Mouse (Mus musculus) kidney, embryonic 16.5 days (tissue): ENCODE data around the gene Cd47. TPM values are rescaled to one million over a fixed set of nuclear protein-coding genes. Genes with fewer than 3 reads are reported as not detected.
A peak's percentile ranks its signal among the peaks of the same experiment; 100 is the strongest.

Experiments
- ATAC-seq: fragments of 200-750 bp; cut with Nextera tagmentation; 2 replicates; pipeline ENCODE4 v1.8.0; 2017; ENCODE audit warnings: moderate TSS enrichment; ENCODE audit not compliant: low FRiP score, low TSS enrichment
- H3K27ac ChIP-seq: fragments of 300-500 bp; sonication (generic); 2 replicates; pipeline ENCODE4 v1.5.1; 2014; ENCODE audit warnings: low read length
- H3K27me3 ChIP-seq: fragments of 300-500 bp; sonication (generic); 2 replicates; pipeline ENCODE4 v1.6.1; 2014; ENCODE audit warnings: low read length, control low read depth, mixed read lengths; ENCODE audit not compliant: insufficient read depth
- H3K36me3 ChIP-seq: fragments of 300-500 bp; sonication (generic); 2 replicates; pipeline ENCODE4 v1.6.1; 2014; ENCODE audit warnings: low read length, control low read depth, mixed read lengths; ENCODE audit not compliant: insufficient read depth
- H3K4me1 ChIP-seq: fragments of 300-500 bp; sonication (generic); 2 replicates; pipeline ENCODE4 v1.6.1; 2014; ENCODE audit warnings: low read length, control low read depth, mixed read lengths; ENCODE audit not compliant: insufficient read depth
- H3K4me2 ChIP-seq: fragments of 300-500 bp; sonication (generic); replicated peaks from 2 replicates; pipeline ENCODE4 v1.6.1; 2014; ENCODE audit warnings: low read depth, low read length
- H3K4me3 ChIP-seq: fragments of 300-500 bp; sonication (generic); 2 replicates; pipeline ENCODE4 v1.5.1; 2014; ENCODE audit warnings: mild to moderate bottlenecking, low read length
- H3K9ac ChIP-seq: fragments of 300-500 bp; sonication (generic); replicated peaks from 2 replicates; pipeline ENCODE4 v1.6.1; 2014; ENCODE audit warnings: low read length
- H3K9me3 ChIP-seq: fragments of 300-500 bp; sonication (generic); 2 replicates; pipeline ENCODE4 v1.6.1; 2016; ENCODE audit warnings: low read length, control low read depth
- WGBS: fragments of 180-500 bp; shearing (Covaris S2); extraction: QIAGEN DNeasy Blood & Tissue Kit; methylation state at CpG from one replicate; pipeline ENCODE4 v1.1.7; 2014; 5-methylcytosine and 5-hydroxymethylcytosine counted together
- polyA plus RNA-seq: library from polyadenylated mRNA; unstranded; fragments of >200 nt; fragmentation: Nextera tagmentation; extraction: Ambion mirVana; gene quantifications from 2 replicates; pipeline ENCODE4 v1.2.1, GENCODE M21; 2015

The Cd47 gene
- polyA plus RNA-seq, 1 experiment from 2014 or later: 78.0 TPM

DNA sequence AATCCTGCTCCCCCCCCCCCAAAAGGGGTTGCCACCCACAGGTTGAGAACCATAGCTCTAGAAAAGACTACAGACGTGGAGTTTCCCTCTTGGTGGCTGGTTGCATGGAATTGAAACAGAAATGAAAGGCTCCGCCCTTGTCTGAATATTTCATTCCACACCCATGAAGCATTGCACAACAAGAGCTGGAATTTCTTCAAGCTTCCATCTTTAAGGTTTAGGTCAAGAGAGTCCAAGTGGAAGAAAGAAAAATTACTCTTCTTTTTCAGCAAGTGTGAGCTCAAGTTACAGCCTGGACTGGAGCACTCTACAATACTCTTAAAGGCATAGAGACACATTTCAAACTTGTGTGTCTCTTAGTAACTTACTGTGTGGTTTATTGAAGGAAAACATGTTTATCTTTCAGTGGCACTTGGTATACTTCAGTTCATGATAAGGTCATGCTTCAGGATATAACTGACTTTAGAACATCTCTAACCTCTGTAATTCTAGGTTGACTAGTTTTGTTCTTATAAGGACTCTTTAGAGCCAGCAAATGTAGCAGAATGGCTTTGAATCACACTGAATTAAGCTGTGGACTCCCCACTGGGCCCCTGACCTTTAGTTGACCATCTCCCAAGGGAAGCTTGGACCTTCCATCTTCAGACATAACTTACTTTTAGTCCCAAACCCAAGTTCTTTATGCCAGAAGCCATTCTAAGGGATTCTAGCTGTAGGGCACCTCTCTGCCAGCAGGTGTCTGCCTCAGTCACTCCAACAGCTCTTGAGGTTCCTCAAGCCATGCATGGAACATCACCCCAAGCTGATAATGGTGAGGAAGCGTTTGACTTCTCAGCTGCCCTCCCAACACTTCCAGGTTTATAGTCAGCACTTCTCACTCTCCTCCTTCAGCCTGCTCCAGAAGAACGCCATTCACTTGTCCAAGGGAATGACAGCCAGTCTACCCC is 58.8 kb downstream of the Cd47 start:
- peak overlapping the region; percentile 14 for H3K4me2 ChIP-seq
- no peak overlapping the region for H3K4me3 ChIP-seq
- H3K27me3 ChIP-seq: no peaks in the 10 kb centered on the region
- ATAC-seq: no peak
- H3K9me3 ChIP-seq: no peaks in the 10 kb centered on the region
- no peak overlapping the region for H3K9ac ChIP-seq
- no peaks in the 10 kb centered on the region for H3K36me3 ChIP-seq
- H3K27ac ChIP-seq: no peak overlapping the region
- peaks cover 17% of the 10 kb centered on the region for H3K4me1 ChIP-seq
- WGBS: 73% methylated on average over 4 of the region's 4 CpGs

DNA sequence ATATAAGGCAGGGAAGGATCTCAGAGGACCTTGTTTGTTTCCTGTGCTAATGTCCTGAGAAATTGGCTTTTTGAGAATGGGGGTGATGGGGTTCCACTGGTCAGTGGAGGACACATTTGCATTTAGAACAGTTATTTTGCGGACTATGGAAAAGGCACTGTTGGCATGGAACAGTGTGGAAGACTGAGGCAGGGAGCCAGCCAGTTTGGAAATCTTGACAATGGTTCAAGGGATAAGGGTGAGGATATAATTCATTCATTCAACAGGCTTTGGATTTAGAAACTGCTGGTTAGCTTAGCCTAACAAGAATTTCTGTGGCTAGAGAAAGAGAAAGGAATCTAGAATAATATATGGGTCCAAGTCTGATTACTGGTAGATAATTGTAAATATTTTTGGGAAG is 61.7 kb downstream of the Cd47 start:
- peaks cover 17% of the 10 kb centered on the region for H3K4me1 ChIP-seq
- no peak overlapping the region for H3K27ac ChIP-seq
- no peak for ATAC-seq
- no peak overlapping the region for H3K4me3 ChIP-seq
- no peak overlapping the region for H3K9ac ChIP-seq
- no peak overlapping the region for H3K4me2 ChIP-seq
- no peaks in the 10 kb centered on the region for H3K36me3 ChIP-seq
- peaks cover 4% of the 10 kb centered on the region; the same call in 1 of the 2 replicates for H3K9me3 ChIP-seq
- 98% methylated on average over 1 of the region's 1 CpGs for WGBS
- no peaks in the 10 kb centered on the region for H3K27me3 ChIP-seq

- H3K36me3 ChIP-seq: peaks cover 25% of the 10 kb centered on the region
- H3K4me3 ChIP-seq: no peak overlapping the region
- H3K27ac ChIP-seq: no peak overlapping the region
- H3K27me3 ChIP-seq: no peaks in the 10 kb centered on the region
- H3K4me2 ChIP-seq: no peak overlapping the region
- no peak overlapping the region for H3K9ac ChIP-seq
- no peak for ATAC-seq
- H3K9me3 ChIP-seq: peaks cover 4% of the 10 kb centered on the region; the same call in 1 of the 2 replicates
- WGBS: 68% methylated on average over 2 of the region's 2 CpGs
- H3K4me1 ChIP-seq: no peaks in the 10 kb centered on the region
These were observed 66.3 kb downstream of the Cd47 start for GRCm38 (mm10) chr16:49866617-49867016.

DNA sequence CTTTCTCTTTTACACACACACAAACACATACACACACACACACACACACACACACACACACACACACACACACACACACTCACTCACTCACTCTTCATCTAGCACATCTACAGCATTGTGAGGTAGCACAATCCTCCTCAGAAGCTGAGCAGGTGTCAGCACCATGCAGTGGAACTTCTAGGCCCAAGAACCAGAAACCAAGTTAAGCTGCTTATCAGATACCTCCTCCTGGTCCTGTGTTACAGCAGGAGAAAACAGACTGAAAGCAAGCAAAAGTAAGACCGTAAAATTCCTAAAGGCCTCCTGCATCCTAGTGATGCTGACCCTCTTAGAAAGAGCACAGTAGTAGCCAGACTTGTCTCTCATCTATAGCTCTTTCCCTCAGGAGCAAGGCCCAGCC is 67.9 kb downstream of the Cd47 start:
- no peaks in the 10 kb centered on the region for H3K4me1 ChIP-seq
- H3K27me3 ChIP-seq: no peaks in the 10 kb centered on the region
- no peak overlapping the region for H3K4me2 ChIP-seq
- H3K9ac ChIP-seq: no peak overlapping the region
- peaks cover 4% of the 10 kb centered on the region; the same call in 1 of the 2 replicates for H3K9me3 ChIP-seq
- no peak overlapping the region for H3K27ac ChIP-seq
- peaks cover 25% of the 10 kb centered on the region for H3K36me3 ChIP-seq
- H3K4me3 ChIP-seq: no peak overlapping the region
- ATAC-seq: no peak
- 90% methylated on average over 1 of the region's 1 CpGs for WGBS

DNA sequence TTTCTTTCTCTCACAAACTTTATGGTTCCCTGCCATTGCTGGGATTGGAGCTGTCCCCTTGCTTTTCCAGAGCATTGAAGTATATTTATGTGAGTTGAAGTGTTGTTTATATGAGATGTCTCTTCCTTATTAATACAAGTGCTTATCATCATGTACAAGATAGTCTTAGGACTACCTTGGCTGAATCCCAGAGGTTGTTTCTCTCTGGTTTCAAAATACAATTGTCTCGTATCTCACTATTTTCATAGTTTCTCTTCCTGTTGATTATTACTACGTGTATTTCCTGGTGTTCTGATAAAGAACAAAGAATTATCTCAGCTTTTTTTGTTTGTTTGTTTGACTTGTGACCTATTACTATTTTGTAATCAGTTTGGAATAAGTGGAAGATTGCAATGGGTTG is 73.6 kb downstream of the Cd47 start:
- Histone ChIP-seq H3K27ac (no peak overlapping the region), H3K4me1 (no peaks in the 10 kb centered on the region), H3K4me3 (no peak overlapping the region), H3K9ac (no peak overlapping the region), H3K36me3 (peaks cover 12% of the 10 kb centered on the region; the same call in 1 of the 2 replicates), H3K4me2 (no peak overlapping the region), H3K27me3 (no peaks in the 10 kb centered on the region), H3K9me3 (no peaks in the 10 kb centered on the region)
- no peak for ATAC-seq
- WGBS: 75% methylated on average over 2 of the region's 2 CpGs

- 71% methylated on average over 1 of the region's 1 CpGs for WGBS
- no peak overlapping the region for H3K4me3 ChIP-seq
These were observed 74.2 kb downstream of the Cd47 start for GRCm38 (mm10) chr16:49874546-49874945.

GRCm38 (mm10) chr16:49876291-49877030 is 76.1 kb downstream of the Cd47 start:
- 65% methylated on average over 9 of the region's 9 CpGs for WGBS
- ATAC-seq: no peak

More at GRCm38 (mm10) chr16:49874546-49874945, 74.2 kb downstream of the Cd47 start:
- H3K27me3 ChIP-seq: no peaks in the 10 kb centered on the region
- ATAC-seq: no peak
- H3K4me1 ChIP-seq: no peaks in the 10 kb centered on the region
- H3K4me2 ChIP-seq: no peak overlapping the region
- H3K36me3 ChIP-seq: peaks cover 8% of the 10 kb centered on the region; the same call in 1 of the 2 replicates
- no peak overlapping the region for H3K9ac ChIP-seq
- H3K9me3 ChIP-seq: no peaks in the 10 kb centered on the region
- no peak overlapping the region for H3K27ac ChIP-seq

GRCm38 (mm10) chr16:49877243-49877642 is 76.9 kb downstream of the Cd47 start:
- H3K4me3 ChIP-seq: no peak overlapping the region
- no peak overlapping the region for H3K9ac ChIP-seq
- no peaks in the 10 kb centered on the region for H3K4me1 ChIP-seq
- no peaks in the 10 kb centered on the region for H3K9me3 ChIP-seq
- 90% methylated on average over 9 of the region's 9 CpGs for WGBS
- no peaks in the 10 kb centered on the region for H3K27me3 ChIP-seq
- H3K27ac ChIP-seq: no peak overlapping the region
- no peak overlapping the region for H3K4me2 ChIP-seq
- no peaks in the 10 kb centered on the region for H3K36me3 ChIP-seq
- no peak for ATAC-seq

More at GRCm38 (mm10) chr16:49876291-49877030, 76.1 kb downstream of the Cd47 start:
- Histone ChIP-seq H3K9ac (no peak overlapping the region), H3K4me1 (no peaks in the 10 kb centered on the region), H3K4me2 (no peak overlapping the region), H3K27me3 (no peaks in the 10 kb centered on the region), H3K4me3 (no peak overlapping the region), H3K36me3 (no peaks in the 10 kb centered on the region), H3K27ac (no peak overlapping the region), H3K9me3 (no peaks in the 10 kb centered on the region)

DNA sequence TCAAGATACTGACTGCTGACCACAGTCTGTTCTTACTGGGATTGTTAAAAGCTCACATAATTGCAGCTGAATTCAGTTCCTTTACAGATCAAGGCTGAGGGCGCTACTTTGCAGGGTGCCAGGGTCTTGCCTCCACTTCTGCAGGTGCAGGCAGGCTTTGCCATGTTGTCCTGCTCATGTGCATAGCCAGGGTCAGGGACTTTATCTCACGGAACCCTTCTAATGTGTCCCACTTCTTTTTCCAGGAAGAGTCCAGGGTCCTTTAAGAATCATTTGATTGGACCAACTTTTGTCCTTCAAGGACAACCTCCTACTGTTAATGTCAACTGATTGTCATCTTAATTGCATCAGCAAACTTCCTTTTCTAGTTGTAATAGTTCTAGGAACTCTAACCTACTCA is 77.7 kb downstream of the Cd47 start:
- Histone ChIP-seq H3K36me3 (no peaks in the 10 kb centered on the region), H3K9ac (no peak overlapping the region), H3K27me3 (no peaks in the 10 kb centered on the region), H3K4me2 (no peak overlapping the region), H3K9me3 (no peaks in the 10 kb centered on the region), H3K4me3 (no peak overlapping the region), H3K27ac (no peak overlapping the region), H3K4me1 (no peaks in the 10 kb centered on the region)
- WGBS: 91% methylated on average over 2 of the region's 2 CpGs
- no peak for ATAC-seq
